Mouse (Mus musculus) heart, embryonic 13.5 days (tissue): ENCODE results near the gene Olfr620. TPM values are rescaled to one million over a fixed set of nuclear protein-coding genes. Genes with fewer than 3 reads are reported as not detected.

ENCODE experiments used
- ATAC-seq: fragments of 200-750 bp; cut with Nextera tagmentation; 2 replicates; pipeline ENCODE4 v1.8.0; 2017; ENCODE audit warnings: moderate TSS enrichment; ENCODE audit not compliant: insufficient number of reproducible peaks, low FRiP score, low TSS enrichment; ENCODE audit errors: extremely low read depth
- H3K27ac ChIP-seq: fragments of 300-500 bp; sonication (generic); replicated peaks from 2 replicates; pipeline ENCODE4 v1.5.1; 2015; ENCODE audit warnings: moderate library complexity, mild to moderate bottlenecking, inconsistent platforms
- H3K27me3 ChIP-seq: fragments of 300-500 bp; sonication (generic); replicated peaks from 2 replicates; pipeline ENCODE4 v1.6.1; 2015; ENCODE audit warnings: mild to moderate bottlenecking, inconsistent platforms
- H3K36me3 ChIP-seq: fragments of 300-500 bp; sonication (generic); 2 replicates; pipeline ENCODE4 v1.6.1; 2015; ENCODE audit warnings: mild to moderate bottlenecking, inconsistent platforms
- H3K4me1 ChIP-seq: fragments of 300-500 bp; sonication (generic); 2 replicates; pipeline ENCODE4 v1.6.1; 2015; ENCODE audit warnings: inconsistent platforms
- H3K4me2 ChIP-seq: fragments of 300-500 bp; sonication (generic); 2 replicates; pipeline ENCODE4 v1.6.1; 2015; ENCODE audit warnings: inconsistent platforms, mild to moderate bottlenecking, moderate library complexity
- H3K4me3 ChIP-seq: fragments of 300-500 bp; sonication (generic); 2 replicates; pipeline ENCODE4 v1.5.1; 2015; ENCODE audit warnings: moderate library complexity, mild to moderate bottlenecking, inconsistent platforms
- H3K9ac ChIP-seq: fragments of 300-500 bp; sonication (generic); 2 replicates; pipeline ENCODE4 v1.6.1; 2015; ENCODE audit warnings: inconsistent platforms, mild to moderate bottlenecking, moderate library complexity
- H3K9me3 ChIP-seq: fragments of 300-500 bp; sonication (generic); 2 replicates; pipeline ENCODE4 v1.6.1; 2016; ENCODE audit warnings: inconsistent platforms
- WGBS: fragments of 180-500 bp; shearing (Covaris S2); methylation state at CpG from one replicate; pipeline ENCODE4 v1.1.7; 2015; ENCODE audit warnings: mixed read lengths; 5-methylcytosine and 5-hydroxymethylcytosine counted together
- polyA plus RNA-seq: library from polyadenylated mRNA; unstranded; fragments of >200 nt; fragmentation: Nextera tagmentation; extraction: Ambion mirVana; gene quantifications from 2 replicates; pipeline ENCODE4 v1.2.1, GENCODE M21; 2015

Olfr620 gene
- polyA plus RNA-seq: not detected in 2 replicates

DNA sequence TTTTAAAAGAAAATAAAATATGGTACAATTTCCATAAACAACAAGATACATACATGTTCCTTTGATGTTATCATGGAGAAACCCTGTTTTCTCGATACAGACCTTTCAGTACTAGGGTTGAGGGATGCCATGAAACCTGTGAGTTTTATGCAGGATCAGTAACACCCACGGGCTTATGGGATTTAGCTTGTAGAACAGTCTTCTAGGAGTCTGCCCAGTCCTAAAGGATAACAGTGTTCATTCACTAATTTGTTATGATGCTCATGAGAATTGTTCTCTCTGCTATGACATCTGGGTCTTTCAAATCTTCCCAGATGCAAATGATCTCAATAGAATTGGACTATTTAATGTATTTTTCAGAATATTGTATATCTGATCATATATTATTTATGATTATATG, at the start of gene Olfr620:
Olfr620 (minus strand) TSS at position 101 of the 400 bp plus-strand sequence.
- Histone ChIP-seq H3K4me2 (no peak within 1 kb of the TSS), H3K27me3 (no peaks in the 10 kb centered on the region), H3K36me3 (no peaks in the 10 kb centered on the region), H3K27ac (no peak within 1 kb of the TSS), H3K4me3 (no peak within 1 kb of the TSS), H3K9ac (no peak within 1 kb of the TSS), H3K4me1 (no peaks in the 10 kb centered on the region), H3K9me3 (no peaks in the 10 kb centered on the region)
- 61% methylated on average over 2 of the region's 2 CpGs for WGBS
- ATAC-seq: no peak

DNA sequence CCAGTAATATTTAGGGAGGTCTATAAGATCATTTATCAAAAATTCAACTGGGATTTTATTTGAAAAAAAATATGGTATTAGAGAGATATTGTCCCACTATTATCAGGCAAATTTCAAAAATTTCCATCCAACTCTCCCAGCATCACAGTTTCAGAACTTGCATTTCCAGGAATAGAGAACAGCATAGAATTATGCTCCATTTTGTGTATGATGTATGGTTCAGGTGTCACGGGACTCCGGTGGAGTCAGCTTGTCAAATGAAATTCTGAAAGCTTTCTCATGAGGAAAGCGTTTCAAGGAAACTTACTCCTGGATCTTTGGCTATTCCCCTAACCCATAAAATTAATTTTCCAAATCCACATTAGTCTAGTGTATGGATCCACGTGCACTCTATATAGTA, 31.7 kb upstream of the Olfr620 start:
- no peak for ATAC-seq
- Histone ChIP-seq H3K9me3 (no peaks in the 10 kb centered on the region), H3K27me3 (no peaks in the 10 kb centered on the region), H3K4me3 (no peak overlapping the region), H3K9ac (no peak overlapping the region), H3K36me3 (no peaks in the 10 kb centered on the region), H3K27ac (no peak overlapping the region), H3K4me1 (no peaks in the 10 kb centered on the region), H3K4me2 (no peak overlapping the region)
- 83% methylated on average over 4 of the region's 4 CpGs for WGBS

DNA sequence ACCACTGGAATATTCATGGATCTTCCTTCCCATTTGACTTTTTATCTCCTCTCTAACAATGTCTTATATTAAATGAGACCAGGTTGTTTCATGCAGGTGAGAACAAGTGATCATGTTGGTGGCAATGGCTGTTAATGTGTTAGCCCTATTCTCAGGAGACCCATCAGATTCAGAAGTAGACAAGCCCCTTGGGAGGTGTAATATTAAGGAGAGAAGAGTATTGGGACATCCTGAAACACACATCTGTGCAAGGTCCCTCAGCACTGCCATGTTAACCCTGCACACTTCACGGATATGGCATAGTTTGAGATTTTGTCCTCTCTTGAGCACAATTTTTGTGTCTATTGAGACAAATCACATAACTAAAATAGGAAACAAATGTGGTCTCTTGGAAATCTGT, 30.3 kb upstream of the Olfr620 start, which contains the start of gene Olfr622:
Olfr622 (minus strand) TSS at position 101 of the 400 bp plus-strand sequence.
- Histone ChIP-seq H3K36me3 (no peaks in the 10 kb centered on the region), H3K27me3 (no peaks in the 10 kb centered on the region), H3K4me2 (no peak within 1 kb of the TSS), H3K4me1 (no peaks in the 10 kb centered on the region), H3K9me3 (no peaks in the 10 kb centered on the region), H3K9ac (no peak within 1 kb of the TSS), H3K27ac (no peak within 1 kb of the TSS), H3K4me3 (no peak within 1 kb of the TSS)
- 65% methylated on average over 1 of the region's 1 CpGs for WGBS
- no peak for ATAC-seq

DNA sequence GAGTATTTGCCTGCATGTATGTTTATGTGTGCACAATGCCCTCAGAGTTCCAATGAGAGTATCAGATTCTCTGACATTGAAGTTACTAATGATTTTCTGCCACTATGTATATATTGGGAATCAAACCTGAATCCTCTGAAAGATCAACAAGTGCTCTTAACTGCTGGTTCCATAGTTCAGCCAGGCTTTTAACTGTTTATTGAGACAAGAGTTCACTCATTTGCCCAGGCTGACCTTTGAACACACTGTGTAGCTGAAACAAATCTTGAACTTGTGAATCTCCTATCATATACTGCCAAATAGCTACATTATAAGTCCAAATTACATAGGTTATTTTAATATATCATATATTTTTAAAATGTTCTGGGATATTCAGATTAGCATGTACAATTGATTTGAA, 24.5 kb upstream of the Olfr620 start:
- Histone ChIP-seq H3K4me3 (no peak overlapping the region), H3K4me1 (no peaks in the 10 kb centered on the region), H3K9ac (no peak overlapping the region), H3K4me2 (no peak overlapping the region), H3K27me3 (no peaks in the 10 kb centered on the region), H3K27ac (no peak overlapping the region), H3K9me3 (no peaks in the 10 kb centered on the region), H3K36me3 (no peaks in the 10 kb centered on the region)
- ATAC-seq: no peak

DNA sequence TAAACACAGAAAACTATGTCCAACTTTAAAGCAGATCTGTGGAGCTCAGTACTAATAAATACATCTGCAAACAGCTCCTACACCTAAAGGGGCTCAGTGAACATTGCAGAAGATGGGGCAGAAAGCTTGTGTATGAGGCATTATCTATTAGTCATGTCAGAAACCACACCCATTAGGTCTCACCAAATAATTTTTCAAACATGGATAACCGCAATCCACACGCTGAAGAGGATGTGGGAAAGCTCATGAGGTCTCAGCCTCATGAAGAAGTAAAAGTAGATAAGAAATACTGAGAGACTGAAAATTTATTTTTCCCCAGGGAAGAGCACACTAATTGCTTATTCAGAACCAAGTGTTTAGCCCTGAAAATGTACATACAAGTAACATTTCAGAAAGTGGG, 4.9 kb downstream of the Olfr620 start:
- ATAC-seq: no peak
- H3K36me3 ChIP-seq: no peaks in the 10 kb centered on the region
- H3K4me1 ChIP-seq: no peaks in the 10 kb centered on the region
- no peak overlapping the region for H3K4me3 ChIP-seq
- no peaks in the 10 kb centered on the region for H3K9me3 ChIP-seq
- H3K27ac ChIP-seq: no peak overlapping the region
- no peak overlapping the region for H3K9ac ChIP-seq
- no peaks in the 10 kb centered on the region for H3K27me3 ChIP-seq
- 52% methylated on average over 2 of the region's 2 CpGs for WGBS
- H3K4me2 ChIP-seq: no peak overlapping the region

DNA sequence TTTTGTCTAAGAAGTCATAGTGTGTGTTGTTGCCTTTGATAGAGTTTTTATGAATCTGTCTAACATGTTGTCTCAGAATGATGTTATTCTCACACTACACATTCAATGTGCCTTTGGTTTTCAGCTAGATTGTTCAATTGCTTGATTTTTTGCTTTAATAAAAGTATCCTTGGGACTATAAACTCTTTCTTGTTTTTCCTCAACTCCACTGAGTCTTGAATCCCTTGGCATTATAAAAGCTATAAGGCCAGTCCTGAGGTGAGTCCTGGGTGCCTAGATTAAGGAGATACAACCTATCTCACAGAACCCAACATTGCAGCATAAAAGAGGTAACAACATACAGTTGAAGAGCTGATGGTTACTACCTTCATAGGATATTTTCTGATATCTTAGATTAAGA, 12.1 kb downstream of the Olfr620 start, which contains the start of gene Olfr619:
Olfr619 (plus strand) TSS at position 301 of the 400 bp plus-strand sequence.
- Histone ChIP-seq H3K4me1 (no peaks in the 10 kb centered on the region), H3K27ac (no peak within 1 kb of the TSS), H3K4me2 (no peak within 1 kb of the TSS), H3K36me3 (no peaks in the 10 kb centered on the region), H3K9me3 (no peaks in the 10 kb centered on the region), H3K9ac (no peak within 1 kb of the TSS), H3K27me3 (no peaks in the 10 kb centered on the region), H3K4me3 (no peak within 1 kb of the TSS)
- no peak for ATAC-seq

DNA sequence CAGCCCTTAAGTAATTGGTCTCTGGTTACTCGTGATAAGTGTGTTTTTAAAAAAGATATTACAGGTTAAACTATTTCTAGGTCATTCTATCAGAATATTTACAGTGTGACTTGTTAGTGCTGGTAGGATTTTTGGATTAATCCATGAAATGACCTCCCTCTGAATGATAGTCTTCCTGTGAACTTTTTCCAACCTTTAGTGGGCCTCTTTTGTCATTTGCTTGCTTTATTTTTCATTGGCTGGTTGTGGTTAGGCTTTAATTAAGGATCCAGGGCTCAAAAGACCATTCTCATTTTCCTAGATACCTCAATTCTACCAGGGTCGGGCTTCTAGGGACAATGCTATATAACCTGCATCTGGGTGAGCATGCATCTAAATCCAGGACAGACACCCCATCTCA, 22.5 kb downstream of the Olfr620 start, which contains the start of gene Olfr618:
Olfr618 (plus strand) TSS at position 301 of the 400 bp plus-strand sequence.
- WGBS: 43% methylated on average over 2 of the region's 2 CpGs

DNA sequence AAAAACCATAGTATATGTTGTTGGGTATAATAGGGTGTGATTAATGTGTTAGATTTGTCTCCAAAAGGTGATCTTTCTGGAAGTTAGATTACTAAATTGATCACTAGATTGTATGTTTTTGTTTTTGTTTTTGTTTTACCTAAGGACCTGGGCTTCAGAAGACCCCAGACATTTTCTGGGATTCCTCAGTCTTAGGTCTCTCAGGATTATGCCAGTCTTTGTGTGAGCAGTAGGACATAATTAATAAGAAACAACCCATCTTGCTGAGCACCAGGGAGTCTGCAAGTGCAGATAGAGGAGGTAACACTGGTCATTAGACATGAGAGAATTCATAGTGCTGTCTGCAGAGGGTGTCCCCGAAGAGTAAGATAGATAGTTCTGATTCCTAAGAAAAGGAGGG, 39.6 kb downstream of the Olfr620 start, which contains the start of gene Olfr617:
Olfr617 (plus strand) TSS at position 301 of the 400 bp plus-strand sequence.
- 58% methylated on average over 1 of the region's 1 CpGs for WGBS
- Histone ChIP-seq H3K27me3 (no peaks in the 10 kb centered on the region), H3K9me3 (no peaks in the 10 kb centered on the region), H3K4me1 (peaks cover 4% of the 10 kb centered on the region; the same call in 1 of the 2 replicates), H3K9ac (no peak within 1 kb of the TSS), H3K27ac (no peak within 1 kb of the TSS), H3K36me3 (no peaks in the 10 kb centered on the region), H3K4me2 (no peak within 1 kb of the TSS), H3K4me3 (no peak within 1 kb of the TSS)
- ATAC-seq: no peak

More for the DNA sequence above, 22.5 kb downstream of the Olfr620 start, which contains the start of gene Olfr618:
- H3K27me3 ChIP-seq: no peaks in the 10 kb centered on the region
- no peak for ATAC-seq
- H3K9me3 ChIP-seq: no peaks in the 10 kb centered on the region
- no peak within 1 kb of the TSS for H3K9ac ChIP-seq
- H3K4me2 ChIP-seq: no peak within 1 kb of the TSS
- no peak within 1 kb of the TSS for H3K4me3 ChIP-seq
- no peak within 1 kb of the TSS for H3K27ac ChIP-seq
- H3K4me1 ChIP-seq: no peaks in the 10 kb centered on the region
- H3K36me3 ChIP-seq: no peaks in the 10 kb centered on the region

DNA sequence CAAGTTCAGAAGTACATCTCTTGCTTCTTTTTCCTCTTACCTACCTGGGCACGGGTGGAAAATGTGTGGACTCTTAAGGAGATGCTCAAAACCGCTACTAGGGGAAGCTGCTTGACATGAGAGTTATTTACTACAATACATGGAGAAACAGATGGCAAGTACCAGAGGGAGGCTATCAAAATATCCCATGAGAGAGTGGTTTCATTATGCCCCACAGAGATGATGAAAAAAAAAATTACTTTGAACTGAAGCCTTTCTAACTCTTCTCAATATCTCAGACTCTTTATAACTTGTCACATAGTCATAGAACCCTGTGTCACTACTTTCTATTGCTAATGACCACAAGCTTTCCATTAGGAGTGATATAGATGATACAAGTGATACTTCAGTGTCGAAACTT, 43.3 kb downstream of the Olfr620 start, which contains the start of gene Olfr616:
Olfr616 (minus strand) TSS at position 101 of the 400 bp plus-strand sequence.
- H3K4me1 ChIP-seq: peaks cover 4% of the 10 kb centered on the region; the same call in 1 of the 2 replicates
- H3K27ac ChIP-seq: no peak within 1 kb of the TSS
- no peaks in the 10 kb centered on the region for H3K27me3 ChIP-seq
- no peak within 1 kb of the TSS for H3K9ac ChIP-seq
- no peaks in the 10 kb centered on the region for H3K36me3 ChIP-seq
- ATAC-seq: no peak
- WGBS: 76% methylated on average over 3 of the region's 3 CpGs
- no peak within 1 kb of the TSS for H3K4me2 ChIP-seq
- no peaks in the 10 kb centered on the region for H3K9me3 ChIP-seq
- no peak within 1 kb of the TSS for H3K4me3 ChIP-seq

DNA sequence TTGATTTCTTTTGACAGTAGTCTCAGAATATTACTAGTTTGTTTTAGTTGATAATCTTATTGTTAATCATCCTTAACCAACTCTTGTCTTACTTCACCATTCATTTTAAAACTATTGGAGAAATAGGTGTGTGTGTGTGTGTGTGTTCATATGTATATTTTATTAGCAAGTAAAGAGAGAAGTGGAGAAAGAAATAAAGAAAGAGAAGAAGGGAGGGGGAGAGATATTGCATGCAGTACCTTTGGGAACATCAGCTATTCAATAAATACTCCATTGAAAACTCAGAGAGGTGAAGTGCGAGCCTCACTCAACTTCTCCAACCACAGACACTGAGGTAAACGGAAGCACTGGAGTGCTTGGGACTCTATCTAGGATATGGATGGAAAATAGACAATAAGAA, 56.6 kb downstream of the Olfr620 start, which contains the start of gene Olfr615:
Olfr615 (plus strand) TSS at position 301 of the 400 bp plus-strand sequence.
- Histone ChIP-seq H3K9ac (no peak within 1 kb of the TSS), H3K4me3 (no peak within 1 kb of the TSS), H3K4me2 (no peak within 1 kb of the TSS), H3K36me3 (no peaks in the 10 kb centered on the region), H3K9me3 (no peaks in the 10 kb centered on the region), H3K27ac (no peak within 1 kb of the TSS), H3K4me1 (no peaks in the 10 kb centered on the region), H3K27me3 (no peaks in the 10 kb centered on the region)
- 71% methylated on average over 2 of the region's 2 CpGs for WGBS
- no peak for ATAC-seq
